Mouse (Mus musculus): ENCODE results near the gene Myrip. TPM values are rescaled to one million over a fixed set of nuclear protein-coding genes. Genes with fewer than 3 reads are reported as not detected.
A peak's percentile ranks its signal among the peaks of the same experiment; 100 is the strongest.
"Not testable (repeated sequence)": the region's sequence is repeated elsewhere in the genome, so short reads cannot be mapped to it uniquely, and the experiment has no call there.

Myrip gene
- total RNA-seq, 2 experiments from 2014 or later = 79.0 to 97.4 TPM

DNA sequence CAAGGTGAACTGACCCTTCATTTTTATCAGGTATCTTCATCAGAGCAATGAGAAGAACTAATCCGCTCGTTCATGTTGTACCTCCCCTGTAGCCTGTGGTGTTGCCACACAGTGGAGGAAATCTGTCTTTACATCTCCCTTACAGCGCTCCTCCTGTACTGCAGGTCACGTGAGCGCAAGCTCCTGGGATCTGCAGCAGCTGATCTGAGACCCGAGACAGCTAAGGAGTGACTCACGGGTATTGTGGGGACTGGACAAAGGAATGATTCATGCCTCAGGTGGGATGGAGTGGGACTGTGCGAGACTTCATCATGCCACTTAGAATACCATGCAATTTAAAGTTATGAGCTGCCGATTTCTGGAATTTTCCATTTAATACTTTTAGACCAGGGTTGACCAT, 17.8 kb downstream of the Myrip start:
- DNase-seq (ENCODE audit: low spot score in 2 of 2) = peak in 1 of 2 experiments; percentile 18
- intact Hi-C loops (cut with DNase I) = no loop called here

DNA sequence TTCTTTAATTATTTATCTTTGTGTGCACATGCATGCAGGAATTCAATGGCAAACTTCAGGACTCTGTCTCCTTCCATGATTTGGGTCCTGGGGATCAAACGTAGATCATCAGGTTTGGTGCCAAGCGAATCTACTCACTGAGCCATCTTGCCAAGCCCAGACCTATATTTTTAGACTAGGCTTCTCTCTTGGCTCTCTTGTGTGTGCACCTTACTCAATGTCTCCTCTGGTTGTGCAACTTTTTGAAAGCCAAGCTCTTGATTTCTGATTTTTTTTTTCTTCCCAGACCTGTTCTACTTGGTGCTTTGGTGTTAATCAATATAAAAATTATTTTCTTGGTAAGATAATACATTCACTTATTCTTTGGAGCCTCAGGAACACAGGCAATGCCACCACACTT, 19.3 kb downstream of the Myrip start:
- no peak for DNase-seq (ENCODE audit: low spot score in 2 of 2)
- intact Hi-C loops (cut with DNase I) = no loop called here

DNA sequence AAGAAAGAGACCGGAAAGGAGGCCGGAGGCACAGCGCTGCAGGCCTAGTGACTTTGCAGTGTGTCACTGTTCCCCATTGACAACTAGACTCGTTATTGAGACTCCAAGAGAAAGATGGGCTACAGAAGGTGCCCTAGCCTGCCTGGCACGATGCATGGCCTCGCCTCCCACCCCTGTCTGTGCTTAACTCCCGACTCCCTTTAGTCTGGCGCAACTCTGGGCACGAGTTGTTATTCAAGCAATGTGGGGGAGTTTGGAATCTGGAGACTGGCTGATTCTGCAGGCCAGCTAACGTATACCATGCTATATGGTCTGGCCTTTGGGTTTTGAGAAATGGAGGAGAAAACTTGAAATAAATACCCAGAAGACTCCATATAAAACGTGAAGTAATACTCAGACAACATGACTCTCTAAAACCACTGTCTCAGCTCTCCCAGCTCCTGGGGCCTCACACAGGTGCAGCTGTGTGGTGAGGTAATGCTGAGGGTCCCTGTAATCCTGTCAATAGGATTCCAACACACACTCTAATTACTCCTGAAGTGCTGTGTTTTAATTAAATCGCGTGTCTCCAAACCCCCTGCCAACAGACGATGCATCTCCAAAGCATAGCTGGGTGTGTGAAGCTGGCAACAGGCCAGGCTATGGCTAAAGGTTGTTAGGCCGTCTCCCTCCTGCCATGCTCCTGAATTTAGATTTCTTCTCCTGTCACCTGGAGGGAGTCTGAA, 21.6 kb downstream of the Myrip start:
- no peak for DNase-seq (ENCODE audit: low spot score in 2 of 2)
- intact Hi-C loops (cut with DNase I) = no loop called here

DNA sequence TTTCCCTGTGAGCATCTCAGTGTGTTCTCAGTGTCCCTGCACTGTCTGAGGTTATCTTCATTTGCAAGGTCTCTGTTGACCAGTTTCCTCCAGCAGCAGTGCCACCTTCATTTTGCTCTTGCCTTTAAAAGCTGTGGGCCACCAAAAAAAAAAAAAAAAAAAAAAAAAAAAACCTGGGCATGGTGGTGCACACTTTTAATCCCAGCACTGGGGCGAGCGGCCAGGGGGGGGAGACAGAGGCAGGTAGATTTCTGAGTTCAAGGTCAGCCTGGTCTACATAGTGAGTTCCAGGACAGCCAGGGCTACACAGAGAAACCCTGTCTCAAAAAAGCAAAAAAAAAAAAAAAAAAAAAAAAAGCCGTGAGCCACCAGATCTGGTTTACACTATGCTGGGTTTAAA, 29.7 kb downstream of the Myrip start:
- DNase-seq (ENCODE audit: low spot score in 2 of 2); intact Hi-C loops (cut with DNase I): not testable (repeated sequence)

DNA sequence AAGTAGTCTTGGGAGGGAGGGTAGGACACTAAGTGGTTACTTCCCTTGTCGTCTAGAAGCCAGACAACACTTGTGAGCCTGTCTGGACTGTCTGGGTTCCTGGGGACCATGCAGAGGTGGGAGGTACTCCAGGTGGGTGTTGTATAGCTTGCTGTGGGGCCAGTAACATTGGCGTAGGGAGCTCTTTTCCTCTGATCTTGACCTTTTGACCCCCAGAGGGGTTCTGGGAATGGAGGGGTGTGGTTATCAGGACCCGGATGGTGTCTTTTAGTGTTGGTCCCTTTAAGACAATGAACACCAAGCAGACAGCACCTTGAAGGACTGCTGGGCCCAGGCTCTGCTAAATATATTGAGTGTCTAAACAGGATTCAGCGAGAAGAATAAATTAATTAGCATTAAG, 36.9 kb downstream of the Myrip start:
- no peak for DNase-seq (ENCODE audit: low spot score in 2 of 2)
- intact Hi-C loops (cut with DNase I) = no loop called here

DNA sequence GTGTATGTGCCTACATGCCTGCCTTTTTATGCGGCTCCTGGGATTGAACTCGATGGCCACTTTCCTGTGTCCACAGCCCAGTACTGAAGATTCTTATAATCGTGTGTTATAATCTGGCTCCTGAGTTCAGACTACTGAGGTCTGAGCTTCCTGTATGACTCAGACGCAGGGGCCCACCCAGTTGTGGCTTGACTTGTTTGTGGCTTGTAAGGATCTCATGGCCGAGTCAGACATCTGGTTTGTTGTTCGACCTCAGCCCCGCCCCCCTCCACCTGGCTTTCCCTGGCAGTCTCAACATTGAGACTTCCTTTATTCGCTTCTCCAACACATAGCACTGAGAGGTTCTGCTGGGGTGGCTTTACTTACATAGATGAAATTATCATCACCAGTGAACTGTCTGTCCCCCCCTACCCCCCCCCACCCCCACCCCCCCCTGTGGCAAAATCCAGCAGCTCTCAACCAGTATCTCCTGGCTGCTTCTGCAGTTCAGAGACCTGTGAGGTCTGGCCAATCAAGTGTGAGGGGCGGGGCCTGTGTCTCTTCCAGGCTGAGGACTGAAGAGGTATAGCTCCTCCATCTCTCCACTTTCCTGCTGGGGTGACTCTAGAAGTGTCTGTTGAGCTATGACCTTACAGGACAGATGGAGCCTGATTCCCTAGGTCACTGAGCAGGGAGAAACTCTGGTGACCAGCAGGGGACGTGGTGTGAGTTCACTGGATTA, 38.8 kb downstream of the Myrip start:
- intact Hi-C loops (cut with DNase I) = no loop called here
- DNase-seq (ENCODE audit: low spot score in 2 of 2) = no peak

DNA sequence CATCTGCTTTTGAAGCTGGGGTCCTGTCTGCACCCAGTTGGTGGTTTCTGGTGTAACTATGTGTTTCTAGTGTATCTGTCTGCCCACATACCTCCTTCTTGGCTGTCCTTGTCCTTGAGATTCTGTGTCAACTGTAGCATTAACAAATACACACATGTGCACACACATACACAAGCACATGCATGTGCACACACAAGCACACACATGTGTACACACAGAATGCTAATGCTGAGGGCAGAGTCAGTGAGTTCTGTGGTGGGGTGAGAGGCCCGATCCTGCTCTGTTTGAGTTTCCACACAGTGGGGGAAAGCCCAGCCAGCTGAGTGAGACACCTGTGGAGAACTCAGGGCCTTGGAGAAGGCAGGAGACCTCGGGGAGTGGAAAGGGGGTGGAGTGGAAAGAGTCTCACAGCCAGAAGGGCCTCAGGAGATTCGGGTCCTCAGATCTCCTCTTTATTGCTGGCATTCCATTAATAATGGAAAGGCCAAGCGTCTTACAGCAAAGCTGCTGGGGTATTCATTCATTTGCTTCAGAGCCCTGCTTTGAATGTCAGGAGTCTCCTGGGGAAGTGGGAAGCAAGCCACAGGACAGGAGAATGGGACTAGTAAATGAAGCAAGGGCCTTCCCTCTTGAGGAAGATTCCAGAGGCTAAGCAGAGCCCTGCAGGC, 41.9 kb downstream of the Myrip start:
- intact Hi-C loops (cut with DNase I) = no loop called here
- no peak for DNase-seq (ENCODE audit: low spot score in 2 of 2)

DNA sequence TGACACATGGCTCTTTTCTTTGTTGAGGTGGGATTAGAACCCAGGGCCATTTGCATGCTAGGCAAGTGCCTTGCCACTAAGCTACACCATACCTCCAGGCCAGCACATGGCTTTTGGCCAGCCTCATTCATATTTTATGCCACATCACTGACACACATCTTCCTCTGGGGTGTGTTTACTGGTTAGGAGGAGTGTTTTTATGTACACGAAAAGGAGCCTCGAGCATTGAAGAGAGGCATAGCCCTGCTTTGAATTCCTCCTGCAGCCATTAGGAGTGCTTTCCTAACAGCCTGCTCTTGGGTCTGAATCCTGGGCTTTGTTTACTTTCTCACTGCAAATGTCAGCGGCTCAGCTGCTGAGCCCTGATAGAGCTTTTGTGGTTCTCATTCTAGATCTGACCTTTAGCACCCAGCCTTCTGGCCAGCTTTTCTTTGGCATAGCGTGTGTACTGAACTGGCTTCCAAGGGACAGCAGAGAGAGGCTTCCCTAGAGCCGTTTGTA, 44.4 kb downstream of the Myrip start:
- DNase-seq (ENCODE audit: low spot score in 2 of 2) = no peak
- intact Hi-C loops (cut with DNase I) = no loop called here

DNA sequence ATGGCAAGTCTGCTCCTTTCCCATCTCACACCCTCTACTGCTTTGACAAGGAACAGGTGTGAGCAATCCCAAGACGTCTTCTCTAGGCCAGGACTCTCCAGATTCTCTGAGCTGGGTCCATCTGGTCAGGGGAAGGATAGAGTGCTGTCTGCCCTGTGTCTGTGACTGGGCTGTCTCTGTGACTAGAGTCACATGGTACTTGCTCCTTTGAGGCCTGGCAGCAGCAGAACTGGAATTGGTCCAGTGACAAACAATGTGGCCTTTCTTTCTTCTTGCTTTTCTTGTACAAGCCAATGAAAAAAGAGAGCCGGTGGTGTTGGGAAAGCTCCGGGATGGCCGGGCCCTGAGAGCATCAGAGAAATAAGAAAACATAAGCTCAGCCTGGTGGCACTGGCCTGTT, 47.8 kb downstream of the Myrip start:
- peak; percentile 56 to 81 for DNase-seq (ENCODE audit: low spot score in 2 of 2)
- intact Hi-C loops (cut with DNase I) = no loop called here

DNA sequence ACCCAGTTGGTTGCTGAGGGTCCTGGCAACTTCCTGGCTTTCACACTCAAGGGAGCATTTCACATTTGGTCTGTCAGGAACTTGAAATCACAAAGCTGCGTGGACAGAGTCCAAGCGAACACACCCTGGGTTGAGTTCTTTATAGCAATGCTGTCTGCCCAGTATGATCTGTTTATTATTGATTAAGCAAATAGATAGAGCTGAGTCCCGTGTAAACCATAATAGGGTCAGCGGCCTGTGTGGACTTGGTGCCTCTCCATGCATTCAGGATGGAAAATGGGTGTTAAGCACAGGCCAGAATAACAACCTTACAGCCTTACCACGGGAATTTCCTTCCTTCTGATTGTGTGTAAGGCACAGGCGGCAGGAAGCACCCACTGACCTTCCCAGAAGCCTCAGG, 49.0 kb downstream of the Myrip start:
- no peak for DNase-seq (ENCODE audit: low spot score in 2 of 2)
- intact Hi-C loops (cut with DNase I) = no loop called here

DNA sequence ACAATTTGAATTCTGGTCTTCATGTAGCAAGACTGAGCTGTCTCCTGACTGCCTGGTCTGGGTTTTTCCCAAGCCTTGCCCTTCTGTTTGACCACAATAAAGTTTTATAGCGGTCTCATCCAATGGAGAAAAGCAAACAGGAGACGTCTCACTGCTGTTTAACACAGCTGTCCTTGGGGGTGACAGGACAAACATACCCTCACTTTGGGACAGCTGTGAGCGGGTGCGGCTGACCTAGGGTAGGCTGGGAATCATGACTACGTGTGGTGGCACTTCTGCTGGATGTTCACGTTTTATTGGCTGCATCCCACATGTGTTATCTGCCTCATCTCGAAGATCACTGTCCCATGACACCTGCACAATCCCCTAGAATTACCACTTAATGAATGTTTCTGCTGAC, 49.7 kb downstream of the Myrip start:
- no peak for DNase-seq (ENCODE audit: low spot score in 2 of 2)
- intact Hi-C loops (cut with DNase I) = no loop called here

DNA sequence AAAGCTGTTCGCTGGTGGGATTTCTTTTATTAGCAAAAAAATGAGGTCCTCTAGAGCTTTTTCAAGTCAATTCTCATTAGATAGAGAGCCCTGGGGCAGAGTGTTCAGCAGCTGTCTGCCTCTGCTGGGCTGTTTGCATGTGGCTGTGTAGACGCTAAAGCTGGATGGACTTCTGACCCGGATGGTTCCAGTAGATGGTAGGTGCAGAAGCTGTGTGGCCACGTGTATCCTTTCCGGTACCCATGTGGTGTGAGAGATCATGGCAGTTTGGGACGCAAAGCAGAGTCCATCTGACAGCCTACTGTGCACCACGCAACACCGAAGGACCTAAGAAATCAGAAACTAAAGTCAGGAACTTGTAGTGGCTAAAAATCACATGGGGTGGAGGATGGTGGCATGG, 50.2 kb downstream of the Myrip start:
- intact Hi-C loops (cut with DNase I) = no loop called here
- DNase-seq (ENCODE audit: low spot score in 2 of 2) = no peak

DNA sequence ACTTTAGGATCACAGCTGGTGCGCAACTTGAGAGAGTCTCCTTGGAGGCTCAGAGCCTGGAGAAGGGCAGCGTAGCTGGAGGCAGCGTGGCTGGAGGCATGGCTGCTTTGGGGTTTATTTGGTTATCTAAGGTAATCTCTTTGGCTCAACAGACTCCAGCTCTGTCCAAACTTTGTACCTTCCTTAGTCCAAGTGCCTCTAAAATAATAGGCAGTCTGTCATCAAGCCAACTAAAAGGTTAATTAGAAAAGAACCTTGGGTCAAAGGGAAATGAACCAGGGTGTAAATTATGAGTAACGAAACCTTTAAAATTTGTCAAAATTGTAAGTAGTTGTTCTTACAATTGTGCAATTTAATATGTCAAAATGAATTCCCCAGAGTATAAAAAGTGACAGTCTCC, 51.7 kb downstream of the Myrip start:
- intact Hi-C loops (cut with DNase I) = no loop called here
- no peak for DNase-seq (ENCODE audit: low spot score in 2 of 2)

DNA sequence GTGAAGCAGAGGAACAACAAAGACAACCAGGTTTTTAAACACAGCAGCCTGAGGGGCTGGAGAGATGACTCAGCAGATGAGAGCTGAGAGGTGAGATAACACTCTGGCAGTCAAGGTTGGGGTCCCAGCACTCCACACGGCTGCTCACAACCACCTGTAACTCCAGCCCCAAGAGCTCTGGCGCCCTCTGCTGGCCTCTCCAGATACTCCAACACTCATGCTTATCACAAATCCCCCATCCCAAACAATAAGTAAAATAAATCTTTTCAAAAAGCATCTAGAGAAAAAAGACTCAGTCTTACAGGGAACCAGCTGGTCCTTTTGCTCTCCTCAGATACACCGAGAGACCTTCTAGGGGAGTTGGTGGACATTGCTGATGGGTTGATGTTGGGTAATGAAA, 52.7 kb downstream of the Myrip start:
- intact Hi-C loops (cut with DNase I) = no loop called here
- no peak for DNase-seq (ENCODE audit: low spot score in 2 of 2)

DNA sequence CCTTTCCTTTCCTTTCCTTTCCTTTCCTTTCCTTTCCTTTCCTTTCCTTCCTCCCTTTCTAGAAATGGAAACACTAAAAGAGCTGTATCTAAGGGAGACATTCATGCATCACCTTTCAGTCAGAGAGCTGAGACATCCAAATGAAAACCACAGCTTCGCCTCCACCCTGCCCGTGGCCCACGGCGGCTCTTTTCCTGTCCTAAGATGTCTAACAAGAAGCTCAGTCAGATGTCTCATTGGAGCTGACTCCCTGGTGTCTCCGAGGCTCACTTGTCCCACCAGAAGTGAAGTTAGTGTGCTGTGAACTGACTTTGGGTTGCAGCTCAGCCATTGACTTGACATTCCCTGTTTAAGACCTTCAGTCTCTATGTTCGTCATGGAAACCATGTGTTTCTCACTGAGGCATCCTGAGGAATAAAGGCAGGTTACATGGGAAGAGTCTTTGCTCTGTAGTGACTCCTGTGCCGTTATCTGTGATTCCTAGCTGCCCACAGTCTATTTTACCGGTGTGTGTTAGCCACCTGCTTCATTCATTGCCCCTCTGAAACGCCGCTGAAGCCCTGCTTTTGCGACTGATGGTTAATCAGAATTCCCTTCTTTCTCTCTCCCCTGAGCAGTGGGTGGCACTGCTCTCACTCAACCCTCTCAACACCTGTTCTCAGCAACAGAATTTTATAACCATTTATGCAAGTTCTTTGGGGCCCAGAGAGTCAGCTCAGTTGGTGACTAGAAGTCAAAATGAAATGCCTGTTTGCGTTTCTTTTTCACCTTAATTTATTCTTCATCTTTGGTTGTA, 53.4 kb downstream of the Myrip start:
- intact Hi-C loops (cut with DNase I) = no loop called here

DNA sequence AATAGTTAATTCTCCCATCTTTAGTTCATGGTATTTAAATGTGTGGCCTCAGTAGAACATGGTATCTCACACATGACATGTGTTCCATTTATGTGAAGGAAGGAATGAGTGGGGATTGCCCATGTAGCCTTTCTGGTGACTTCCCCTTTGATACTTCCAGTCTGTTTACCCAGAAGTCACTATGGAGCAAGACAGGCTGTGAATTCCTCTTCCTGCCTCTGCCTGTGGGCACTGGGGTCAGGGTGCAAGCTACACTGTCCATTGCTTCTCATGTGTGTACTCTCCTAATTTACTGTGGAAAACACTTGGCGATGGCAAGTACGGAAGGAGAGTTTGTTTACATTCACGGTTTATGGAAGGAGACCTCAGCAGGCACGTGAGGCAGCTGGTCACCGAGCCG, 55.2 kb downstream of the Myrip start:
- intact Hi-C loops (cut with DNase I) = no loop called here
- DNase-seq (ENCODE audit: low spot score in 2 of 2) = no peak

More for the DNA sequence above, 53.4 kb downstream of the Myrip start:
- no peak for DNase-seq (ENCODE audit: low spot score in 2 of 2)

DNA sequence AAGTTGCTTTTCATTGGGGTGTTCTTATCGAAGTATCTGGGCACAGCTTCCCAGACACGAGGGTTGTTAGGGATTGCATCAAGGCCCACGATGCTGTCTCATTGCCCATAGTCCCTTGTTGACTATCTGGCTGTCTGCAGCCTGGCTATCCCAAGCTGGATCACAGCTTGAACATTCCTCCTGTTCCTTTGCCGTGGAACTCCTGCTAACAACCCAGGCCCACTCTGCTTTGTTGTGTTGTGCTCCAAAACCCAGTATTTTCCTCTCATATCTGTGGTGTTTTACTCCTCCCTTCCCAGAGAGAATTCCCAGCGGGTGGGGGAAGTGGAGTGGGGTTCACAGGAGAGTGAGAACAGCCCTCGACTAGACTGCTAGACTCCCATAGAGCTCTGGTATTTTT, 56.7 kb downstream of the Myrip start:
- intact Hi-C loops (cut with DNase I) = no loop called here
- DNase-seq (ENCODE audit: low spot score in 2 of 2) = no peak

DNA sequence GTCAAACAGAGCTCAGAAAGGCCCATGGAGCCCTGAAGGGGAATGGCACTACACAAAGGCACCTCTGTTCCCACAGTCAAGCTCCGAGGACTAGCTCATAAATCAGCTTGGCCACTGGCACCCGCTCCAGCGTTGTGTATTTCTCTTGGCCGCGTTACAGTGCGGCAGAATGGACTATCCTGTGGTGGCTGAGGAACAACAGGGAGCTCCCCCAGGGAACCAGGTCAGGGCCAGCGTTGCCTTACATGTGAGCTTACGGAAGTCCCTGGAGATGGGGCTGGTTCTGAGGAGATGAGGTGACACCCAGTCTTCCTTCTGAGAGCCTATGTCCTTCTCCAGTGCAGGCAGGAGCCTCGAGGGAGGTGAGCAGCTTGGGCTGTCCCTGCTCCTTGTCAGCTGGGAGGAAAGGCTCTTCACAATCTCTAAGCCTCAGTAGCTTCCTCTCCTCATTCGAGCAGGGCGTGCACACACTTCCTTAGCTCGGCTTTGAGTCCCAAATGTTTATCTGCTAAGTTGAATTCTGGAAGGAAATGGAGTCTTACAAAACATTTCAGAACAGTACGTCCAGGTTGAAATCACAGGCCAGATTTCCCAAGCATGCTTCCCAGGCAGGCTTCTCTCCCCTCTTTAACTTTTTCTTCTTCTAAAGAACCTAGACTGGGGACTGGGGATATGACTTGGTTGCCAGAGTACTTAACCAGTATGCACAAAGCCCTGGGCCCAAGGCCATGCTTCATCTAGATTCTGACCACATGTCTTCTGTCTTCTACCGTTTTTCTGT, 59.3 kb downstream of the Myrip start:
- intact Hi-C loops (cut with DNase I) = loop anchor here (5.0 kb wide), 1 partner anchor 58 kb away; the partner anchor contains the start of gene Myrip
- peak; percentile 55 to 64 for DNase-seq (ENCODE audit: low spot score in 2 of 2)

DNA sequence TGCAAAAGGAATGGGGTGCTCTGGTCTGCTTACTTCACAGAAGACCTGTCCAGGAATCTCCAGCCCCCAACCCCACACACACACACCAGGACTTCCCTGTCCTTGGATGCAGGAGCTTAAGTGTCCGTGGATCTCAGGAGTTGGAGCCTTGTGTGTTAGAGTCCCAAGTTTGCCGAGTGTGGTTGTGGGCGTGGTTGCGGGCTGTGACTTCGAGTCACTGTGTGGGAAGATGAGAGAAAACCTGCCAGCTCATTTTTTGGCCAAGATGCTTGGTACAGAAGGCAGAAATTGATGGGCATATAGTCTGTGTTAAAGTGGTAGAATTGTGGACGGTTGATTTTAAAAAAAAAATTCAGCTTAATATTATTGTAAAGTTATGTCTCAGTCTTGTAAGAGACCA, 60.3 kb downstream of the Myrip start:
- intact Hi-C loops (cut with DNase I) = loop anchor here (5.0 kb wide), 1 partner anchor 59 kb away; the partner anchor contains the start of gene Myrip
- peak; percentile 51 to 57 for DNase-seq (ENCODE audit: low spot score in 2 of 2)

All from left cerebral cortex, postnatal 14 days (tissue).